Mouse (Mus musculus) megakaryocyte progenitor cell, adult 5-6 weeks (primary cell): Measurements from ENCODE around the gene Sh3rf1. TPM values are rescaled to one million over a fixed set of nuclear protein-coding genes. Genes with fewer than 3 reads are reported as not detected.

ENCODE experiments used
- ATAC-seq: replicated peaks from 2 replicates; pipeline ENCODE4 v1.8.0; 2016; ENCODE audit warnings: mild to moderate bottlenecking, moderate TSS enrichment, inconsistent platforms; ENCODE audit not compliant: poor library complexity
- total RNA-seq, 2 experiments: library from RNA; stranded (forward) in 1 of 2; stranded (reverse) in 1 of 2; fragments of 157-497, 149-512 nt in 1 of 2; fragments of 200-1000 nt in 1 of 2; gene quantifications; 2 replicates each; pipeline versions ENCODE4 v1.2.3 to v1.2.4; 2015 to 2017

The Sh3rf1 gene
- total RNA-seq, 2 experiments from 2014 or later: 2.2 to 3.0 TPM

- ATAC-seq: no peak
These were observed 35.9 kb downstream of the Sh3rf1 start for GRCm38 (mm10) chr8:61259526-61259925.

- ATAC-seq: no peak
These were observed 36.9 kb downstream of the Sh3rf1 start for GRCm38 (mm10) chr8:61260530-61260929.

- no peak for ATAC-seq
These were observed 37.7 kb downstream of the Sh3rf1 start for GRCm38 (mm10) chr8:61261374-61261773.

GRCm38 (mm10) chr8:61263691-61264090, 40.0 kb downstream of the Sh3rf1 start:
- ATAC-seq: no peak

- no peak for ATAC-seq
These were observed 41.2 kb downstream of the Sh3rf1 start for GRCm38 (mm10) chr8:61264881-61265280.

- ATAC-seq: no peak; the same call in 1 of the 2 replicates
These were observed 41.7 kb downstream of the Sh3rf1 start for GRCm38 (mm10) chr8:61265390-61265789.

- ATAC-seq: no peak
These were observed 43.4 kb downstream of the Sh3rf1 start for GRCm38 (mm10) chr8:61267061-61267460.

GRCm38 (mm10) chr8:61267692-61268091, 44.0 kb downstream of the Sh3rf1 start:
- ATAC-seq: no peak

- no peak for ATAC-seq
These were observed 44.7 kb downstream of the Sh3rf1 start for GRCm38 (mm10) chr8:61268233-61268916.

GRCm38 (mm10) chr8:61270016-61270415, 46.3 kb downstream of the Sh3rf1 start:
- ATAC-seq: no peak

- ATAC-seq: no peak
These were observed 46.9 kb downstream of the Sh3rf1 start for GRCm38 (mm10) chr8:61270541-61270940.

- ATAC-seq: no peak
These were observed 47.3 kb downstream of the Sh3rf1 start for GRCm38 (mm10) chr8:61270961-61271360.

GRCm38 (mm10) chr8:61272838-61273237, 49.2 kb downstream of the Sh3rf1 start:
- ATAC-seq: no peak

GRCm38 (mm10) chr8:61273307-61274221, 49.9 kb downstream of the Sh3rf1 start:
- no peak for ATAC-seq

GRCm38 (mm10) chr8:61274602-61275462, 51.2 kb downstream of the Sh3rf1 start:
- ATAC-seq: peak; percentile 42

- 0 out of 2 replicates have a peak, but pooled peaks have one; percentile 10 for ATAC-seq
These were observed 52.0 kb downstream of the Sh3rf1 start for GRCm38 (mm10) chr8:61275463-61276356.

- peak; percentile 24 for ATAC-seq
These were observed 52.7 kb downstream of the Sh3rf1 start for GRCm38 (mm10) chr8:61276397-61276796.

GRCm38 (mm10) chr8:61279030-61279429, 55.4 kb downstream of the Sh3rf1 start:
- ATAC-seq: no peak

GRCm38 (mm10) chr8:61282303-61283168, 58.9 kb downstream of the Sh3rf1 start:
- no peak for ATAC-seq
